Mouse (Mus musculus) E14TG2a.4 (cell line): ENCODE measurements around the gene Sult6b2.

ENCODE experiments used
- H3K27me3 ChIP-seq: 2 replicates; pipeline ENCODE4 v1.6.1; 2014; ENCODE audit warnings: low read length, control low read depth; ENCODE audit not compliant: insufficient read depth
- H3K36me3 ChIP-seq: 2 replicates; pipeline ENCODE4 v1.6.1; 2014; ENCODE audit warnings: low read length, control low read depth; ENCODE audit not compliant: insufficient read depth
- H3K4me1 ChIP-seq: replicated peaks from 2 replicates; pipeline ENCODE4 v1.6.1; 2014; ENCODE audit warnings: low read depth, low read length, control low read depth
- H3K4me3 ChIP-seq: replicated peaks from 2 replicates; pipeline ENCODE4 v1.5.1; 2014; ENCODE audit warnings: mild to moderate bottlenecking, low read length
- H3K9me3 ChIP-seq: 2 replicates; pipeline ENCODE4 v1.6.1; 2014; ENCODE audit warnings: low read length, control low read depth
- CTCF ChIP-seq: conservative IDR thresholded peaks from 2 replicates; pipeline ENCODE4 v1.5.1; 2014; ENCODE audit warnings: low read length
- NANOG ChIP-seq: IDR thresholded peaks from 2 replicates; pipeline ENCODE4 v1.6.1; 2014; ENCODE audit warnings: borderline replicate concordance, low read length, mixed read lengths
- POU5F1 ChIP-seq: IDR thresholded peaks from 2 replicates; pipeline ENCODE4 v1.6.1; 2014; ENCODE audit warnings: low read length, borderline replicate concordance

Sult6b2 gene

GRCm38 (mm10) chr6:142758562-142758961 lies 45.7 kb downstream of the Sult6b2 start:
- TF ChIP-seq POU5F1 (no peak), NANOG (no peak), CTCF (no peak)

DNA sequence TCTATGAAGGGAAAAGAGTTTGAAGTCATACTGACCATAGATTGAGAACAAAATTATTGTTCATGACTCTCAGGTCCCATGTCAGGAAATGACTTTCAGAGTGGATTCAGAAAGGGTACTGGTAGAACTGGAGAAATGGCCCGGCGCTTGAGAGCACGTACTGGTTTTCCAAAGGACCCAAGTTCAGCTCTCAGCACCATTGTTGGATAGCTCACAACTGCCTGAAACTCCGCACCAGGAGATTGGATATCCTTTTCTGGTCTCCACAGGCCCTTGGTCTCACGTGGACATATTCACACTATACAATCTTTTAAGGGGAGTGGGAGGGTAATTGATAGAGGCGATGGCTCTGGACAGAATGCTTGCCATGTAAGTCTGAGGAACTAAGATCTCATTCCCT lies 46.3 kb downstream of the Sult6b2 start:
- no peak for TF ChIP-seq CTCF
- TF ChIP-seq NANOG = no peak
- no peak for TF ChIP-seq POU5F1
- Histone ChIP-seq H3K36me3 (peaks cover 50% of the 10 kb centered on the region), H3K4me1 (peaks cover 82% of the 10 kb centered on the region), H3K9me3 (no peaks in the 10 kb centered on the region), H3K27me3 (no peaks in the 10 kb centered on the region), H3K4me3 (peak overlapping the region; percentile 92)

More at GRCm38 (mm10) chr6:142758562-142758961, 45.7 kb downstream of the Sult6b2 start:
- H3K4me1 ChIP-seq = peaks cover 76% of the 10 kb centered on the region
- H3K36me3 ChIP-seq = peaks cover 56% of the 10 kb centered on the region
- no peak overlapping the region for H3K4me3 ChIP-seq
- H3K9me3 ChIP-seq = no peaks in the 10 kb centered on the region
- no peaks in the 10 kb centered on the region for H3K27me3 ChIP-seq

GRCm38 (mm10) chr6:142757334-142757965 lies 46.9 kb downstream of the Sult6b2 start:
- peaks cover 85% of the 10 kb centered on the region for H3K4me1 ChIP-seq
- H3K9me3 ChIP-seq = no peaks in the 10 kb centered on the region
- H3K36me3 ChIP-seq = peaks cover 47% of the 10 kb centered on the region
- H3K27me3 ChIP-seq = no peaks in the 10 kb centered on the region
- H3K4me3 ChIP-seq = peak overlapping the region; percentile 92
- TF ChIP-seq CTCF (no peak), NANOG (no peak), POU5F1 (no peak)

- H3K9me3 ChIP-seq = no peaks in the 10 kb centered on the region
- H3K36me3 ChIP-seq = peaks cover 40% of the 10 kb centered on the region
- H3K4me3 ChIP-seq = peak within 1 kb of the TSS; percentile 92
- no peaks in the 10 kb centered on the region for H3K27me3 ChIP-seq
- TF ChIP-seq POU5F1 (no peak), CTCF (no peak), NANOG (no peak)
- peaks cover 87% of the 10 kb centered on the region for H3K4me1 ChIP-seq
These were observed 47.6 kb downstream of the Sult6b2 start, which contains the start of gene Cmas for GRCm38 (mm10) chr6:142756507-142757333. Cmas (plus strand) TSS chr6:142756686.

DNA sequence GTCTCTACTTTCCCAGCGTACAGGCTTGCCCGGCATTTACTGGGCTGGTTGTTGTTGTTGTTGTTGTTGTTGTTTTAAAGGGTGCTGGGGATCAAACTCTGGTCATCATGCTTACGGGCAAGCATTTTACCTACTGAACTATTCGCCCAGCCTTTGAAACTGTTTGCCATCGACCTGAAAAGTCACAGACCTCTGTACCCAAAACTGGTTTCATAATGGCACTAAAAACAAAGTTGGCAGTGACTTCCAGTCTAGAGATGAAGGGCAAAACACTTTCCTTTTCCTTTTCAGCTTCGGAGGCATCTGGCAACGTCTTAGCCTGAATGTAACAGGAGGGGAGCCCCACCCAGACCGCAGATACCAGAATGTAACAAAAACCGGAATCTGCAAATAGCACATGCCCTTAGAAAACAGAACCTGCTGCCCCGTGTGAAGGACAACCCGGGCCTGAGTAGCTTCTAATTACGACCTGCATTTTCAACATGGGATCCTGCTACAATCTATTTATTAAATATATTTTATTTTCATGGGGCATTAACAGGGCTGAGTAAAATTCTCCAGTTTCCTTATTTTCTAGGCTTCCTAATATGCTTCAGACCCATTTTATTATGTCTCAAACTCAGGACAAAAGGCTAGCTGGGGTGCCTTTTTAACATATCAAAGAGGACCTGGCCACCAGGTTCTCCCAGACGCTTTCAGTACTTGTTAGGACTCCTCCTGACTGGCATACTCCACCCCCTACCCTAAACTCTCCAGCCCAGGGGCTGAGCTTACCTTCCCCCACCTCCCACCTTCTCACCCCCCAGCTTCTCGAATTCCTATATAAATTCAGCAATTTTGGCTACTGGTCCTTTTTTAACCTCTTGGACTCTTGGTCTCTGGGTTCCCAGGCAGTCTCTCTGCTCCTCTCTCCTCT lies 51.7 kb downstream of the Sult6b2 start:
- H3K36me3 ChIP-seq = no peaks in the 10 kb centered on the region
- no peak for TF ChIP-seq POU5F1
- TF ChIP-seq CTCF = no peak
- no peak for TF ChIP-seq NANOG
- H3K27me3 ChIP-seq = no peaks in the 10 kb centered on the region
- peak overlapping the region; percentile 65 for H3K4me3 ChIP-seq
- H3K9me3 ChIP-seq = no peaks in the 10 kb centered on the region
- H3K4me1 ChIP-seq = peaks cover 61% of the 10 kb centered on the region

GRCm38 (mm10) chr6:142751365-142751764 lies 52.9 kb downstream of the Sult6b2 start:
- no peaks in the 10 kb centered on the region for H3K27me3 ChIP-seq
- H3K9me3 ChIP-seq = no peaks in the 10 kb centered on the region
- H3K36me3 ChIP-seq = no peaks in the 10 kb centered on the region
- peak overlapping the region; percentile 65 for H3K4me3 ChIP-seq
- TF ChIP-seq POU5F1 (no peak), CTCF (no peak), NANOG (no peak)
- H3K4me1 ChIP-seq = peaks cover 60% of the 10 kb centered on the region

- H3K36me3 ChIP-seq = no peaks in the 10 kb centered on the region
- no peaks in the 10 kb centered on the region for H3K9me3 ChIP-seq
- no peaks in the 10 kb centered on the region for H3K27me3 ChIP-seq
- no peak for TF ChIP-seq CTCF
- H3K4me1 ChIP-seq = peaks cover 36% of the 10 kb centered on the region
- no peak overlapping the region for H3K4me3 ChIP-seq
These were observed 56.1 kb downstream of the Sult6b2 start for GRCm38 (mm10) chr6:142748057-142748708.
